Mouse (Mus musculus) olfactory bulb, adult 2 months (tissue): ENCODE data around the gene Gm21974.

Source experiments
- CTCF ChIP-seq: fragments of 200-500 bp; IDR thresholded peaks from 2 replicates; pipeline ENCODE4 v1.5.1; 2012; ENCODE audit warnings: low read depth, mild to moderate bottlenecking, low read length, moderate library complexity; ENCODE audit not compliant: insufficient read depth
- POLR2A ChIP-seq: fragments of 200-500 bp; IDR thresholded peaks from 2 replicates; pipeline ENCODE4 v1.6.1; 2012; ENCODE audit warnings: mild to moderate bottlenecking, low read depth, low read length, moderate library complexity; ENCODE audit not compliant: insufficient read depth

- TF ChIP-seq CTCF (no peak), POLR2A (no peak)
Measured at GRCm38 (mm10) chr7:127876041-127876466, 19.2 kb downstream of the Gm21974 start, which contains the start of gene Zfp646.
